Mouse (Mus musculus) fibroblast of lung, adult 2 months (primary cell): ENCODE data around the gene Tmem41a.
"Not testable (repeated sequence)": the region's sequence is repeated elsewhere in the genome, so short reads cannot be mapped to it uniquely, and the experiment has no call there.

Experiments
- DNase-seq: peaks from one replicate; pipeline ENCODE4 v3.0.0-alpha.2; 2011; ENCODE audit warnings: low read depth

The Tmem41a gene

GRCm38 (mm10) chr16:21946761-21947715, at the start of gene Tmem41a:
TSS of gene Tmem41a (minus strand) at chr16:21947552.
- DNase-seq, result peak; percentile 57

- no peak for DNase-seq
Observed at GRCm38 (mm10) chr16:21996402-21996801, 49.0 kb upstream of the Tmem41a start.

GRCm38 (mm10) chr16:21995304-21995703, 48.0 kb upstream of the Tmem41a start, which contains the start of gene Liph:
TSS of gene Liph (minus strand) at chr16:21995663.
- DNase-seq, result no peak

- no peak for DNase-seq
Observed at GRCm38 (mm10) chr16:21991774-21992173, 44.4 kb upstream of the Tmem41a start.

GRCm38 (mm10) chr16:21990893-21991292, 43.5 kb upstream of the Tmem41a start:
- DNase-seq, result not testable (repeated sequence)

GRCm38 (mm10) chr16:21987956-21988355, 40.6 kb upstream of the Tmem41a start:
- no peak for DNase-seq

GRCm38 (mm10) chr16:21986191-21986590, 38.8 kb upstream of the Tmem41a start:
- DNase-seq, result no peak

- DNase-seq, result no peak
Observed at GRCm38 (mm10) chr16:21984091-21984490, 36.7 kb upstream of the Tmem41a start.

GRCm38 (mm10) chr16:21983581-21983980, 36.2 kb upstream of the Tmem41a start:
- no peak for DNase-seq

GRCm38 (mm10) chr16:21983146-21983545, 35.8 kb upstream of the Tmem41a start:
- no peak for DNase-seq

GRCm38 (mm10) chr16:21977347-21977746, 30.0 kb upstream of the Tmem41a start:
- no peak for DNase-seq

- peak; percentile 69 for DNase-seq
Observed at GRCm38 (mm10) chr16:21976203-21976602, 28.9 kb upstream of the Tmem41a start.

GRCm38 (mm10) chr16:21971446-21971845, 24.1 kb upstream of the Tmem41a start:
- no peak for DNase-seq

GRCm38 (mm10) chr16:21970536-21970935, 23.2 kb upstream of the Tmem41a start:
- DNase-seq, result no peak

GRCm38 (mm10) chr16:21969874-21970273, 22.5 kb upstream of the Tmem41a start:
- DNase-seq, result no peak

GRCm38 (mm10) chr16:21965576-21965975, 18.2 kb upstream of the Tmem41a start:
- no peak for DNase-seq

GRCm38 (mm10) chr16:21955591-21955990, 8.2 kb upstream of the Tmem41a start:
- no peak for DNase-seq

- no peak for DNase-seq
Observed at GRCm38 (mm10) chr16:21928471-21928870, 18.9 kb downstream of the Tmem41a start.

- no peak for DNase-seq
Observed at GRCm38 (mm10) chr16:21916681-21917080, 30.7 kb downstream of the Tmem41a start.

- no peak for DNase-seq
Observed at GRCm38 (mm10) chr16:21913347-21913746, 34.0 kb downstream of the Tmem41a start.

- DNase-seq, result not testable (repeated sequence)
Observed at GRCm38 (mm10) chr16:21908906-21909305, 38.4 kb downstream of the Tmem41a start.

- no peak for DNase-seq
Observed at GRCm38 (mm10) chr16:21906902-21907301, 40.5 kb downstream of the Tmem41a start.

- no peak for DNase-seq
Observed at GRCm38 (mm10) chr16:21905996-21906395, 41.4 kb downstream of the Tmem41a start.

GRCm38 (mm10) chr16:21904636-21905035, 42.7 kb downstream of the Tmem41a start:
- DNase-seq, result no peak
